Mouse (Mus musculus) bone marrow macrophage, adult 2 months (primary cell): ENCODE data around the gene Gng7.

ENCODE experiments used
- CTCF ChIP-seq: IDR thresholded peaks from 2 replicates; pipeline ENCODE4 v1.5.1; 2012; ENCODE audit warnings: low read depth, mild to moderate bottlenecking, low read length, moderate library complexity
- POLR2A ChIP-seq: IDR thresholded peaks from 2 replicates; pipeline ENCODE4 v1.6.1; 2012; ENCODE audit warnings: mild to moderate bottlenecking, low read depth, low read length, borderline replicate concordance

GRCm38 (mm10) chr10:80982381-80982780, 32.4 kb downstream of the Gng7 start:
- TF ChIP-seq CTCF (no peak), POLR2A (no peak)
